Mouse (Mus musculus): ENCODE results near the gene Amdhd1. TPM values are rescaled to one million over a fixed set of nuclear protein-coding genes. Genes with fewer than 3 reads are reported as not detected.

Amdhd1 gene
- polyA plus RNA-seq, 1 experiment, result 0.25 TPM

- H3K4me1 ChIP-seq (ENCODE audit: control insufficient read depth, insufficient read depth, low read length), result no peaks in the 10 kb centered on the region
- TF ChIP-seq POLR2A (IDR thresholded peaks at IDR 0.05; ENCODE audit: extremely low read depth, insufficient read depth, low read length), result no peak
- TF ChIP-seq CTCF (IDR thresholded peaks at IDR 0.05; ENCODE audit: extremely low read depth, insufficient read depth, low read length), result no peak
- H3K4me3 ChIP-seq (ENCODE audit: insufficient read depth, low read length), result no peak overlapping the region
- H3K27ac ChIP-seq (ENCODE audit: insufficient read depth, low read length), result no peak overlapping the region
These were observed 2.5 kb upstream of the Amdhd1 start for GRCm38 (mm10) chr10:93542356-93542755.

GRCm38 (mm10) chr10:93541585-93541984, 1.8 kb upstream of the Amdhd1 start:
- TF ChIP-seq POLR2A (IDR thresholded peaks at IDR 0.05; ENCODE audit: extremely low read depth, insufficient read depth, low read length), result no peak
- no peak for TF ChIP-seq CTCF (IDR thresholded peaks at IDR 0.05; ENCODE audit: extremely low read depth, insufficient read depth, low read length)
- Histone ChIP-seq H3K27ac (ENCODE audit: insufficient read depth, low read length) (no peak overlapping the region), H3K4me1 (ENCODE audit: control insufficient read depth, insufficient read depth, low read length) (no peaks in the 10 kb centered on the region), H3K4me3 (ENCODE audit: insufficient read depth, low read length) (no peak overlapping the region)

- Histone ChIP-seq H3K27ac (ENCODE audit: insufficient read depth, low read length) (no peak within 1 kb of the TSS), H3K4me3 (ENCODE audit: insufficient read depth, low read length) (no peak within 1 kb of the TSS), H3K4me1 (ENCODE audit: control insufficient read depth, insufficient read depth, low read length) (no peaks in the 10 kb centered on the region)
- TF ChIP-seq CTCF (IDR thresholded peaks at IDR 0.05; ENCODE audit: extremely low read depth, insufficient read depth, low read length) (no peak), POLR2A (IDR thresholded peaks at IDR 0.05; ENCODE audit: extremely low read depth, insufficient read depth, low read length) (no peak)
These were observed 788 bp upstream of the Amdhd1 start, which contains the start of gene Ccdc38 for GRCm38 (mm10) chr10:93540431-93541210. Gene Ccdc38, plus strand, starts transcription at chr10:93540632.

GRCm38 (mm10) chr10:93538818-93539217, 1.0 kb downstream of the Amdhd1 start:
- Histone ChIP-seq H3K4me1 (ENCODE audit: control insufficient read depth, insufficient read depth, low read length) (0 out of 2 replicates have a peak, but pooled peaks cover 2% of the 10 kb centered on the region), H3K27ac (ENCODE audit: insufficient read depth, low read length) (no peak overlapping the region), H3K4me3 (ENCODE audit: insufficient read depth, low read length) (no peak overlapping the region)
- TF ChIP-seq POLR2A (IDR thresholded peaks at IDR 0.05; ENCODE audit: extremely low read depth, insufficient read depth, low read length), result no peak
- TF ChIP-seq CTCF (IDR thresholded peaks at IDR 0.05; ENCODE audit: extremely low read depth, insufficient read depth, low read length), result no peak

GRCm38 (mm10) chr10:93538287-93538686, 1.5 kb downstream of the Amdhd1 start:
- H3K27ac ChIP-seq (ENCODE audit: insufficient read depth, low read length), result no peak overlapping the region
- 0 out of 2 replicates have a peak, but pooled peaks cover 2% of the 10 kb centered on the region for H3K4me1 ChIP-seq (ENCODE audit: control insufficient read depth, insufficient read depth, low read length)
- H3K4me3 ChIP-seq (ENCODE audit: insufficient read depth, low read length), result no peak overlapping the region
- no peak for TF ChIP-seq POLR2A (IDR thresholded peaks at IDR 0.05; ENCODE audit: extremely low read depth, insufficient read depth, low read length)
- no peak for TF ChIP-seq CTCF (IDR thresholded peaks at IDR 0.05; ENCODE audit: extremely low read depth, insufficient read depth, low read length)

GRCm38 (mm10) chr10:93525329-93525728, 14.5 kb downstream of the Amdhd1 start:
- H3K4me3 ChIP-seq (ENCODE audit: insufficient read depth, low read length), result no peak overlapping the region
- H3K4me1 ChIP-seq (ENCODE audit: control insufficient read depth, insufficient read depth, low read length), result no peaks in the 10 kb centered on the region
- TF ChIP-seq CTCF (IDR thresholded peaks at IDR 0.05; ENCODE audit: extremely low read depth, insufficient read depth, low read length) (no peak), POLR2A (IDR thresholded peaks at IDR 0.05; ENCODE audit: extremely low read depth, insufficient read depth, low read length) (no peak)
- H3K27ac ChIP-seq (ENCODE audit: insufficient read depth, low read length), result no peak overlapping the region

- Histone ChIP-seq H3K4me1 (ENCODE audit: control insufficient read depth, insufficient read depth, low read length) (no peaks in the 10 kb centered on the region), H3K4me3 (ENCODE audit: insufficient read depth, low read length) (no peak overlapping the region), H3K27ac (ENCODE audit: insufficient read depth, low read length) (no peak overlapping the region)
- TF ChIP-seq CTCF (IDR thresholded peaks at IDR 0.05; ENCODE audit: extremely low read depth, insufficient read depth, low read length) (no peak), POLR2A (IDR thresholded peaks at IDR 0.05; ENCODE audit: extremely low read depth, insufficient read depth, low read length) (no peak)
These were observed 18.8 kb downstream of the Amdhd1 start for GRCm38 (mm10) chr10:93520994-93521393.

GRCm38 (mm10) chr10:93519756-93520155, 20.1 kb downstream of the Amdhd1 start:
- TF ChIP-seq POLR2A (IDR thresholded peaks at IDR 0.05; ENCODE audit: extremely low read depth, insufficient read depth, low read length), result no peak
- no peak for TF ChIP-seq CTCF (IDR thresholded peaks at IDR 0.05; ENCODE audit: extremely low read depth, insufficient read depth, low read length)
- no peak overlapping the region for H3K27ac ChIP-seq (ENCODE audit: insufficient read depth, low read length)
- H3K4me3 ChIP-seq (ENCODE audit: insufficient read depth, low read length), result no peak overlapping the region
- no peaks in the 10 kb centered on the region for H3K4me1 ChIP-seq (ENCODE audit: control insufficient read depth, insufficient read depth, low read length)

GRCm38 (mm10) chr10:93519159-93519558, 20.7 kb downstream of the Amdhd1 start:
- no peak overlapping the region for H3K27ac ChIP-seq (ENCODE audit: insufficient read depth, low read length)
- H3K4me3 ChIP-seq (ENCODE audit: insufficient read depth, low read length), result no peak overlapping the region
- H3K4me1 ChIP-seq (ENCODE audit: control insufficient read depth, insufficient read depth, low read length), result no peaks in the 10 kb centered on the region
- TF ChIP-seq POLR2A (IDR thresholded peaks at IDR 0.05; ENCODE audit: extremely low read depth, insufficient read depth, low read length) (no peak), CTCF (IDR thresholded peaks at IDR 0.05; ENCODE audit: extremely low read depth, insufficient read depth, low read length) (no peak)

- no peaks in the 10 kb centered on the region for H3K4me1 ChIP-seq (ENCODE audit: control insufficient read depth, insufficient read depth, low read length)
- H3K27ac ChIP-seq (ENCODE audit: insufficient read depth, low read length), result no peak overlapping the region
- no peak overlapping the region for H3K4me3 ChIP-seq (ENCODE audit: insufficient read depth, low read length)
- TF ChIP-seq POLR2A (IDR thresholded peaks at IDR 0.05; ENCODE audit: extremely low read depth, insufficient read depth, low read length), result no peak
- TF ChIP-seq CTCF (IDR thresholded peaks at IDR 0.05; ENCODE audit: extremely low read depth, insufficient read depth, low read length), result no peak
These were observed 21.2 kb downstream of the Amdhd1 start for GRCm38 (mm10) chr10:93518620-93519019.

Data from cortical plate, adult 2 months (tissue).